Mouse (Mus musculus) spleen, adult 12 weeks (tissue): ENCODE results near the gene Ppp6r3.

Experiments used
- DNase-seq: peaks from one replicate; pipeline ENCODE4 v3.0.0; 2022; ENCODE audit warnings: low spot score

Ppp6r3 gene

DNA sequence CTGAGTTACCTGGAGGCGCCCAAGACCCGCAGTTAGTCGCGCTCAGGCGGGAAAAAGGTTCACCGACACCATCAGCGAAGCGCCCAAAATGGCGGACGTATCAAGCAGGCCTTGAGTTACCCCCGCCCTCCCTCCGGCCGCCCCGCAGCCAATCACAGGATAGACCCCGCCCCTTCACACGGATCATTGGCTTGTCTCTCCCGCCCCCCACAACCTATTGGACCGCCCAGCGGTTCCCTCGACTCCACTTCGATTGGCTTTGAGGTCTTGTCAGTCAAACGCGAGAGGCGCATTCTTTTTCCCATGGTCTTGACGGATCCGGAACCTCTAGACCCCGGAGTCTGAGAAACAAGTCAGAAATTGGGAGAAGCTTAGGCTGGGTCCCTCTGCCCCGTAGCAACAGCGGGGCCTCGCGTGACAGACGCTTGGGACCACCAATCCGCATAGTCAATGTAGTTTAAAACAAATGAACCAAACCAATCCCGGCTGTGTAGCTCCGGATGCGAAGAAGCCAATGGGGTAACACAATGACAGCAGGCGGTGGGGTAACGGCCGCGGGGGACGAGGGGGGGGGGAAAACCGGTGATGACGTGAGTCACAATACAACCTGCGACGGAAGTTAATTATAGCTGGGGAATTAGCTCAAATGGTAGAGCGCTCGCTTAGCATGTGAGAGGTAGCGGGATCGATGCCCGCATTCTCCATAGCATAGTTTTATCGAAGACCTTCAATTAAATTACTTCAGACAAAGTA lies at the start of gene Ppp6r3:
Gene Ppp6r3 (minus strand): TSS at position 118 of the 753 bp plus-strand sequence.
- DNase-seq: peak; percentile 95

DNA sequence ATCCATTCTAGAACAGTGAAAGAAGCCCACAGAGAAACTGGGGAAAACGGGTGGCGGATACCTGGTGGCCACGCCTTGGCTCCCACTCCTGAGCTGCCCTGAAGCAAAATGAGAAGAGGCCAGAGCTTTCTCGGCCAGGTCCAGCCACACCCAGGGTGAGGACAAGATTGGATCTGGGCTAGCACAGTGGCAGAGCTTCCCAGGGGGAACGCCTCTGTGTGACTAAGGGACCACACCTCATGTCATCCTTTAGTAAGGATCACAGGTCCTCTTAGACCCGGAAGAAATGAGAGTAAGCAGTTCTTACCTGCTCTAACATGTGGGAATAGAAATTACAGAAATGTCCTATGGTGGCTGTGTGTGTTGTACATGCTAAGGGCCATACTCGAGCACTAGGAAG lies 49.6 kb upstream of the Ppp6r3 start:
- no peak for DNase-seq

DNA sequence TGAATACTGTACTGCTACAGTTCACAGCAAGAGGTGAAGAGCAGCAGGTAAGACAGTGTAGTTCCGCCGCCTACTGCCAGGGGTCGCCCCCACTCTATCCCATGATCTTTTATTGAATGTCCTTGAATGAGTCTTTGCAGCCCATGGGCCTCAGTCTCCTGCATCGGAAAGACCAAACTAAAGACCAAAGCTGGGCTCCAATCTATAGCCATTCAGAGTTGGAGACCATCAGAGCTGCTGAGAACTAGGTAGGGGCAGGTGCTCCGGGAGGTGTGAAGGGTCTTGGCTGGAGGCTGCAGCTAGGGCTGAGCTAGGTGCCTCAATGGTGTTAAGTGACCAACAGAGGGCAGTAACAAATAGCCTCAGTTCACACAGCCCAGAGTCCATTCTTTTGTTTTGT lies 48.3 kb upstream of the Ppp6r3 start:
- peak; percentile 27 for DNase-seq

DNA sequence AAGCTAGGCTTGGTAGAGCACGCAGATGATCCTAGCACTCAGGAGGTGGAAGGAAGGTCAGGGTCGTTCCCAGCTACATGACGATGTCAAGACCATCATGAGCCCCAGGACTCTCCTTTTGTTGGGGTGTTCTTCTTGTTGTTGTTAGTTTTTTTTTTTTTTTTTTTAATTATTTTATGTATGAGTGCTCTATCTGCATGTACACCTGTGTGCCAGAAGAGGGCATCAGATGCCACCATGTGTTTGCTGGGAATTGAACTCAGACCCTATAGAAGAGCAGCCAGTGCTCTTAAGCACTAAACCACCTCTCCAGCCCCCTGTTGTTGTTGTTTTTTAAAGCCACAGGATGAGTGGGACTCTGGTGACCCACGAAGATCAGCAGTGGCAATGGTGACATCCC lies 47.7 kb upstream of the Ppp6r3 start:
- DNase-seq: no peak

DNA sequence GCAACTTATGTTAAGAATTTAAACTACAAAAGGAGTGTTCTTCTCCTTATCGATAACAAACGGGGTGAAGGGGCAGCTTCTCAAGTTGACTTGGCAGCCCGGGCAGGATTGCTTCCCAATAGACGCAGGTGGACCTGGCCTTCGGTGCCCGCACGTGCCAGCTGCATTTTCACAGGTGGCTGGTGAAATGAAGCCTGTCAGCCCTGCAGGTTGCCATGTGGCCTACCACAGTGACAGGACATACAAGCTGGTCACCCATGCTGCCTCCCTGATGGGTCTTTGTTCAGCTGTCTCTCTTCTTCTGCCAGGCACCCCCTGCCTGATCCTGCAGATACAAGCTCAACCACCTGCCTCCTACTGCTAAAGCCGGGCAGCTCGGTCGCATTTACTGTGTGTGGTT lies 45.3 kb upstream of the Ppp6r3 start:
- no peak for DNase-seq

DNA sequence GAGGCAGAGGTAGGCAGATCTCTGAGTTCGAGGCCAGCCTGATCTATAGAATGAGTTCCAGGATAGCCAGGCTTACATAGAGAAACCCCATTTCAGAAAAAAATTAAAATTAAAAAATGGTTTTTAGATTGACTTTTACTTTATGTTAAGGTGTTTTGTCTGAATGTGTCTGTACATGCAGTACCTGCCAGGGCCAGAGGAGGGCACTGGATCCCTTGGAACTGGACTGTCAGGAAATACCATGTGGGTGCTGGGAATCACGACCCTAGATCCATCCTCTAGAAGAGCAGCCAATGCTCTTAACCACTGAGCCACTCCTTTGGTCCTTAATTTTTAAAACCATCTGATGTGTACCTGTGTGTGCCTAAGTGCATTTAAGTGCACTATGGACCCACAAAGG lies 43.8 kb upstream of the Ppp6r3 start:
- DNase-seq: no peak

DNA sequence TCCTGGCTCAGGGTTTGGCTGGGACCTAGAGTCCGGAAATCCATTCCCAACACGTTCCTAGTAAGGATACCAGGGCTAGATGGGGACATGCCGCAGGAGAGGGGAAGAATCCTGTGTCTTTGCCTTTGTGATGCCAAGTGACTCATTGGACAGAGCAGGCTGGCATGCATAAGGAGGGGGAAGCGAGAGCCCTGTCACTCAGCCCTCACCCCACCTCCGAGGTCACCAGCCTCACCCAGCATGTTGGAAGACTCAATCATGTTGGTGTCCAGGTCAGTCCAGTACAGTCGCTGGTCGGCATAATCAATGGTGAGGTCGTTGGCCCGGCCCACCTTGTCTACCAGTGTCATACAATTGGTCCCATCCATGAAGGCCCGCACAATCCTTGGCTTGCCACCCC lies 38.4 kb upstream of the Ppp6r3 start:
- DNase-seq: no peak

DNA sequence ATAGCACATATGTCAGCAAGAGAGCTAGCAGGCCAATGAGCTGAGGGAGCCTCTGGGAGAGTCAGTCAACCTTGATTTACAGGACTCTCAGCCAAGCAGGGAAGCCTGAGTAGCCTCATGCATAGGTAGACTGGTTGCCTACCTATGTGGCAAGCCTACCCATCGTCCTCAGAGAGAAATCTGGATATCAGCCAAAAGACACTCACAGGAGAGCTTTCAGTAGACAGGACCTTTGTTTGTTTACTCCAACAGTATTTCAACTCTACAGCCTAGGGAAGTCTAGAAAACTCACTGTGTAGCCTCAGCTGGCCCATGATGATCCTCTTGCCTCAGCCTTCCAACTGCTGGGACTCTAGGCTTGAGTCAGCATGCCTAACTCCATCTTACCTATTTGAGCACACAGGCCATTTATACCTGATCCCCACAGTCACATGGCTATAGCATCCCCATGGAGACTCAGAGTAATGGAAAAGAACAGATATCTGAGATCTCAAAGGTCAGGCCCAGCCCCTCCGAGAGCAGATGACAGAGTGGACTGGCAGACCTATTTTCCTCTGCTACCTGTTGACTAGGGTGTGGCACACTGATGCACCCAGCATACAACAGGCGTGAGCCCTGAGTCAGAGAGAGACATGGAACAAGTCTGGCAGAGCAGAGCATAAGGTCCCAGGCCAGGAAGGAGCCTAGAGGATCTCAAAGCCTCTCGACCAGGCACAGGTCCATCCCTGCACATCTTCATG lies 37.2 kb upstream of the Ppp6r3 start:
- DNase-seq: no peak

DNA sequence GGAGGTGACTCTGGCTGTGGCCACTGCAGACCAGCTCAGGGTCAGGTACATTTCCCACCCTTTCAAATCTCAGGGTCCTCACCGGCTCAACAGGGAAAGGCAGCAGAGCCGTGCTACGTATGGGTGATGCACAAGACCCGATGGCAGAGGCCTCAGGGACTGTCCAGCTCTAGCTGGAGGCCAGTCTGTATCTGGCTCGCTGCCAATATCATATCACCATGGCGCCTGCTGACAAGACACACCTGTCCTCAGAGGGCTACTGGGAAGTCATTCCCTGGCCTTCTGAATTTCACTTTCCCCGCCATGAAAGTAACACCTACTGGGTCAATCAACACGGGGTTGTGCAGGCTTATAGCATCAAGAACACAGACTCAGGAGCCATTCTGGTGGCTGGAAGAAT lies 36.2 kb upstream of the Ppp6r3 start:
- no peak for DNase-seq

DNA sequence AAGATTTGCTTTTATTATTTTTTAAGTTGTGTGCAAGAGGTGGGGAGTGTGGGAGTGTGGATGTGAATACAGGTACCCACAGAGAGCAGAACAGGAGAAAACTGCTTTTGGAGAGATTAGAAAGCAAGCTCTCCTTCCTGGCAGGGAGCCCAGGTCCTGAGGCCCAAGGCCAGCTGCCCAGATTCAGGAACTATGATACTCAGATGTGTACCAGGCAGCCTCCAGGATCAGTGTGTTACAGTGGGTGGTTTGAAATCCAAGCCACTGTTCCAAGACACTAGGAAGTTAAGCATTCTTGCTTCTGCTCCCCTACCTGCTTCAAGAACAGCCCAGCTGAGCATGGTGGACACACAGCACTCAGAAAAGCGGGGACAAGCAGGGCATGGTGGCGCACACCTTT lies 35.3 kb upstream of the Ppp6r3 start:
- no peak for DNase-seq

DNA sequence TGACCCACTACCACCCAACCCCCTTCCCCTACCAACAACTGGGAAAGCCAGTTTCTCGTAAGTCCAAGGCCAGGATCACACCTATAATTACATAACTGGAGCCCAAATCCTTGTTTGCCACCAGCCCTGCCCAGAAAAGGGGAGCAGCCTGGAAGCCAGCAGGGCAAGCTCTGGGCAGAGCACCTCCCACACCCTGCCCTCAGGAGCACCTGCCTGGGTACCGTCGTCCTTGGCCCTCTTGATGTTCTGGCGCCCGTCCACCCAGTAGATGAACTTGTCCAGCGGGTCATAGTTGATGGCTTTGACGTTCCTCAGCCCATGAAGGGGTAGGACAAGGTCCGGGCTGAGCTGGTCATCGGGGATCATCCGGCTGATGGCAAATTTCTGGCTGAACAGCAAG lies 34.3 kb upstream of the Ppp6r3 start:
- DNase-seq: no peak

DNA sequence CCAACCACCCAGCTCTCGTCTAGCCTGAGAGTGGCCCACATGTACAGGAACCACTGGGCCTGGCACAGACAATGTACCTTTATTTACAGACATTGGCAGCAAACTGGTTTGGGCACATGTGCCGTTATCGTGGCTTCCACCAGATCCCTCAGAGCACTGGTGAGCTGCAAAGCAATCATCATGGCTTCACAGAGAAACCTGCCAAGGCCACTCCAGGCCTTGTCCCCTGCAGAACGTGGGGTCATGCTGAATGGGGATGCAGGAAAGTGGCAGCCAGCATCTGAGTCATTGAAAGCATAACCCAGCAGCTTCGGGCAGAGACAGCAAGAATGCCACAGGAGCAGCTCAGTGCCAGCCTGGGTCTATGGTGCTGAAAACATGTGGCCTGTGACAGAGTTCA lies 18.8 kb upstream of the Ppp6r3 start:
- DNase-seq: no peak

DNA sequence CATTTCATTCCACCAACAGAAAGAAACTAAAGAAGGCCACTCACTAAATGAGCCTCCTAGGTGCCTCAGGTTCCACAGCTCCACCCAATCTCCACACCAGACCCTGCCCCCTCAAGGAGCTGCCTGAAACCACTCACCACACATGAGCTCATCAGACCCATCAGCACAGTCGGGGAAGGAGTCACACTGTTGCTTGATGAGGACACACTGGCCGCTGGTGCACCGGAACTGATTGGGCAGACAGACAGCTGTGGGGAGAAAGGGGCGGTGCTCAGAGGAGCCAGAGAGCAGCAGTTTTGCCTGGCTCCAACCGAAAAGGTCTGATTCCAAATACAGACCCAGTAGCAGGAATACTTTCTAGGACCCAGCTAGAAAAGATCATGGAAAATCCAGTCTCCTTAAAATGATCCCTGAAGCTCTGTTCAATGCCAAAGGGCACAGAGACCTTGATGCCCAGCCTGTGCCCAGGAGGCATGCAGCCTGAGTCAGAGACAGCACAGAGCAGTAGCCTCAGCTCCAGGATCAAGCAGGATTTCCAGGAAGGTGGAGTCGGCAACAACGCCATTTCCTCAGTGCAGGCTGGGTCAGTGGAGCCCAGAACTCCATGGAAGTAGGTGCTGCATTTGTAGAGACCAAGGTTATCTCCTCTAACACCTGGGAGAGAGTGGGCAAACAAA lies 18.0 kb upstream of the Ppp6r3 start:
- no peak for DNase-seq

DNA sequence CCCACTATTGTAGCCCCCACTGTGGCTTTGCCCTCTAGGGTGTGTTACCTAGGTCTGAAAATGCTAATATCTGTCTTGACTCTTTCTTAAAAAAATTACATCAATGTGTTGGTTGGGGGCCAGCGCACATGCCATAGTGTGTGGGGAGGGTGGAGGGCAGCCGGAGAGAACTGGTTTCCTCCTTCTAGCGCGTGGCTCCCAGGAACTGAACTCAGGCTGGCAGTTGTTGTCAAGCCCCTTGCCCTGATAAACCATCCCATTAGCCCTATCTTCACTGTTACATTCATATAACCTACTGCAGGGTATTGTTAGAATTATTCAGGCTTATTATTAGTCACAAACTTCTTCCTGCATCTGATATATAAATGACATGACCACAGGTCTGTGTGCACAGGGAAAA lies 14.4 kb upstream of the Ppp6r3 start:
- DNase-seq: no peak

DNA sequence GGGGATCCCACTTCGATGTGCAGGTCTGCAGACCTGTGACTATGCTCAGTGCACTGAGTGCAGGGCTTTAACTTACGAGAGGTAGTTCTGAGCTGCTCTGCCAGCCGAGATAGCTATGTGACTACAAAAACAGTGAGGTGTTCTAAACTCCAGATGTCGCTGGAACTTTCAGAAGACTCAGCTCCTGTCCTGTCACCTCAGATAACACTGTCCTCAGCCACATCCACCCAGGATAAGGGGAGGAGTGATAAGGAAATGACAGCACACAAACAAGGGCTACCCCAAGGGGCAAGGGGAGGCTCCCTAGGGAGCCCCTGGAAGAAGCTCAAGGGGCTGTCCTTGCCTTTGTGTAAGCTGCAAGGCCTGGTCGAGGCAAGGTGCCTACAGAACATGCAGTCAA lies 14.0 kb upstream of the Ppp6r3 start:
- no peak for DNase-seq

DNA sequence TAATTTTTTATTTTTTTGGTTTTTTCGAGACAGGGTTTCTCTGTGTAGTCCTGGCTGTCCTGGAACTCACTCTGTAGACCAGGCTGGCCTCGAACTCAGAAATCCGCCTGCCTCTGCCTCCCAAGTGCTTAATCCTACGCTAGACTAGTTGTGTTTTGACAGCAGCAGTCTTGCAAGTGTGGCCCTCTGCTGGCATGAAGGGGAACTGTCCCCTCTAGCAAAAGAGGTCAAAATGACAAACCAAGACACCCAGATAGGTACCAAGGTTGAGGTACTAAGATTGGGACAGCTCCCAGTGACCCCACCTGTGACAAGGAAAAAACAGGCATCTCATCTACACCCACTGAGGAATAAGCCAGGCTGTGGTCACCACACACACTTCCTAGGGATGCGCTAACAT lies 12.2 kb upstream of the Ppp6r3 start:
- DNase-seq: peak; percentile 22

DNA sequence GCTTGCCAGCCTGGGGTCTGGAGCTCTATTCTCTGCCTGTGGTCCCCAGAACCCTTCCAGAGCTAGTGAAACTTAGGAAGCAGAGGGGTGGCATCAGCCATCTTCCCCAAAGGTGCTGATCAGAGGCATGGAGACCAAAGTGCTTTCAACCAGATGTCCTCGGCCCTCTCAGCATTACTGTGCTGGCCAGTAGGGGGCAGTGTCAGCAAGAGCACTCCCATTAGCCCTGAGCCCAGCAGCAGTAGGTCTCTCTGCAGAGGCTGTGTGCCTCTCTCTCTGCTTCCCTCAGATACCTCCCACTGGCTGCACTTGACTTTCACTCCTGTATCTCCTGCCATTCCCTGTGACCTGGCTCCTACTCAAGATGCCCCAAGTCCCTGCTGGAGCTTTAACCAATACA lies 11.0 kb upstream of the Ppp6r3 start:
- DNase-seq: peak; percentile 48

DNA sequence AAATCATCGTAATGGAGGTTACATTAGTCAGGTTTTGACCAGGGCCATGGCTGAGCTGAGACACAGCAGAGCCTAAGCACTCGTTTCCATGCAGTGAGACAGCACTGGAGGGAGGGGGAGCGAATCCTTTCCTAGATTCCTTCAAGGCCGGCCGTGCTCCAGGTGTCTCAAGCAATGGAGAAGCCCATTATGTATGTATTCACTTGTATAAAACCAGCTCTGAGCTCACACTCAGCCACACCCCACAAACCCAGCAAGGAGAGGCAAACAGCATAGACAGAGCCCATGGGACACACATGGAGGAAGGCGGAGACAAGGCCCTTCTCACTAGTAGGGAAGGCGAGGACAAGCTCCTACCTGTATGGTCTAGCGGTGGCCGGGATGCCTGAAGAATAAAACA lies 10.5 kb upstream of the Ppp6r3 start:
- DNase-seq: no peak

DNA sequence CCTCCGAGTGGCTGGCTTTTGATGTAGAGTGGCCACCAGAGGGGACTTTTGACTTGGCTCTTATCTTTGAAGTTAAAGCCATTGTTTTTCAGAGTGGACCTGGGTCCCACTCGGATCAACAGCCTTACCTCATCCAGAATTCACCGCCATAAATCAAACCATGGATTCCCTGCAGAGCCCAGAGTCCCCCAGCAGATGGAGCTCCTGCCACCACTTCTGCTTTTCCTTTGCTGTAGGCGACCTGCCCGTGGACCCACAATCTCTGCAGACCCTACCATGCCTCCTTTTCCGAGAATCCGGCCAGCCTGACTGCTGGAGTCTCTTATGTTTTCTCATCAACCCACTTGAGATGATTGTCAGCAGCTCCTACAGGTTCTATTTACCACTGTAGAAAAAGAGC lies 5.8 kb upstream of the Ppp6r3 start:
- DNase-seq: no peak

DNA sequence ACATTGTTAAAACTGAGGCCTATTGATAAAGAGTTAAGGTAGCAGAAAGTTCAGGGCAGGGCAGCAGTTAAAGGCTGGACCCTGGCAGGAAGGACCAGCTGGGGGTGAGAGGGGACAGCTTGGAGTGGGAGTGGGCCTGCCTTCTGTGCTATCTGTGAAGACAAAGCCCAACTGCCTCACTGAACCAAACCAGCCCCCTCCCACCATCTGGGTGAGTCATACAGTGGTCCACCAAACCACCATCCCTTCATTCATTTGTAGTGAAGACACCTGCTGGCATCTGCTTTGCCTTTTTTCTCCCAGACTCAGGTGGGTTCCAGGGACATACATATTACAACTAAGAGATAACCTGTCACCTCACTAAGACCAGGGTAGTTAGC lies 2.4 kb upstream of the Ppp6r3 start:
- no peak for DNase-seq

DNA sequence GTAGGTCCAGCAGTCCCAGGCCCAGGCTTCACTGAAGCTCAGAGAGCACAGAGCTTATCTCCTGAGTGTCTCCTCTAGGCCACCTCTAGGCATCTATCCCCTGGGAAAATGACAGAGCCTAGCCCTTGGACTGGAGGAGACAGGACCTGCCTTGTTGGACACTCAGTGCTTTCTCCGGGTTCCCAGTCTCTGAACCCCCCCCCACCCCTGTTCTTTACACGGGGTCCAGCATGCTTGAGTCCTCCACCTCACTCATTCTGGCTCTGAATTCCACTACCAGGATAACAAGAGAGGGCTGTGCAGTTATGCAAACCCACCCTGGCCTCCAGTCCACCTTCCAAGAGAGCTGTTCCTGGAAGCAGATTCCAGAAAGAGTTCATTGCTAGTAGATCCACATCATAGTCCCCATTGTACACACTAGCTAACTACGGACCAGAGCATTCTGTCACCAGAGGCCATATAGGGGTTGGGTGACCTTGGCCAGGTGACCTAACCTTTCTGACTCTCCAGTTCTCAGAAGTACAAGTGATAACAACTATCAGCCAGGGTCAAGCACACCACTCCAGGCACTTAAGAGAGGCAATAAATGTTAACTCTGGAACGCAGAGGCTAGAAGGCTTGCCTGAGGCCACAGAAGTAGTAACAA lies 1.8 kb upstream of the Ppp6r3 start:
- DNase-seq: no peak

DNA sequence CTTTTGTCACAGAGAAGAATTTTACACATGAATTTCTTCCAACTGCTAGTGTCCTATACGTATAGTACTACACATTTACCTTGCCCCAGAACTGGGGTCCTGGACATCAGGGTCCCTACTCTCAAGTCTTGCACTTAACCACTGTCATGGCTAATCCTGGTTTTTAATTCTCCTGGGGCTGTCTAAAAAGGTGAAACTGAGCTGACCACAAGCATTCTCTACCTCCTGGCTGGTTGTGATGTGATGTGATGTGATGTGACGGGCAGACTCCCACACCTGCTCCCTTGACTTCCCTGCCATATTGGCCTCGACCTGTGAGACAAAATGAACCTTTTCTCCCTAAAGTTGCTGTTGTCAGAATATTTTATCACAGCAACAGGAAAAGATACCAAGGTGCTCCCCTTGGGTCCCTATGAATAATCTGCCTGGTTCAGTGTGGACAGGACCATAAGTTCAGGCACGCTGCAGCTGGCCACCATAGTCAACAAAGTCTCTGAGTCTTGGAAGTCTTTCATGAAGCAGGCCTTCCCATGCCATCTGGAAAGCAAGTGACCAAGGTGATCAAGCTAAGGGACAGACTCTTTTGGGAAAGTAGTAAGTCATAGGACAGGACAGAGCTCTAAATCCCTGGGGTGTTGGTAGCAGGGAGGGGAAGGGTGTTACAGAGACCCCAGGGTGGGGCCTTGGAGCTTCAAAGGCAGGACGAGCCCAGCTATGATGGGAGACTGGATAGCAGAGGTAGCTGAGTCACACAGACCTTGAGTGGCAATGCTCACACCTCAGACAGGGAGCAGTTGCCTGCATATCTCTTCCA lies 1.1 kb upstream of the Ppp6r3 start:
- DNase-seq: no peak
